Mouse (Mus musculus) stomach, postnatal 0 days (tissue): ENCODE measurements around the gene Unc13a.

ENCODE experiments used
- CTCF ChIP-seq: IDR thresholded peaks from 2 replicates; pipeline ENCODE4 v1.5.1; 2016; ENCODE audit warnings: antibody characterized with exemption, low read depth, mild to moderate bottlenecking, moderate library complexity
- EP300 ChIP-seq: optimal IDR thresholded peaks from 2 replicates; pipeline ENCODE3; 2016; ENCODE audit warnings: antibody characterized with exemption

DNA sequence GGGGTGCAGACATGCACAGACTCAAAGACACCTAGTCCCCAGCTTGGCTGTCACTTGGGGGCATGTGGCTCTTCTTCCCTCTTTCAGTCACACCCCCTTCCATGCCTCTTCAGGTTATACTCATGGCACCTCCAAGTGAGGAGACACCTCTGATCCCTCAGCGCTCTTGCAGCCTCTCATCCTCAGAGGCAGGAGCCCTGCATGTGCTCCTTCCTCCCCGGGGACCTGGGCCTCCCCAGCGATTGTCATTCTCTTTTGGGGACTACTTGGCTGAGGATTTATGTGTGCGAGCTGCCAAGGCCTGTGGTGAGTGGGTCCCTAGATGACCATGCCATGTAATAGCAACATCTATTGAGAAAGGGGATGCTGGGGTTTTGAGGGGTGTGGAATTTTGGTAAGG lies 6.7 kb upstream of the Unc13a start:
- TF ChIP-seq EP300 = no peak
- TF ChIP-seq CTCF = no peak
